Mouse (Mus musculus) B cell, adult 2 months (primary cell): ENCODE results near the gene Gm42791.

Experiments
- DNase-seq, 2 experiments: peaks; one replicate each; pipeline ENCODE4 v3.0.0; 2022

Gene Gm42791

DNA sequence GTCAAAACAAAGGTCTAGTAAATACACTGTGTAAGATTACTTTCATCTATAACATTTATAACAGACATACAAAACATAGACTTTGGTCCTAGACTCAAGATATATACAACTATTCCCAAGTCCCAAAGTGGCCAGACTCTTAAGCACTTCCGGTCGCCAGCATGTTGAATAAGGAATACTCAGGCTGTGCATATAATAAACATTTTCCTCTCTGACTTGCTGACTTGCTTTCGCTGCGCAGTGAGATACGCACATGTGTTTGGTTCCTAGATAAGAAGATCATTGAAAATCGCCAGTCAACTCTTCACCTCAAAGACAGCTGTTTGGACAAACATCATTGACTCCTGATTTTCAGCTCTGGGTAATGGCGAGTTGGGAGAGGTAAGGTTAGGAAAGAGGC lies 127.8 kb downstream of the Gm42791 start:
- peak in 1 of 2 experiments; percentile 36 for DNase-seq

DNA sequence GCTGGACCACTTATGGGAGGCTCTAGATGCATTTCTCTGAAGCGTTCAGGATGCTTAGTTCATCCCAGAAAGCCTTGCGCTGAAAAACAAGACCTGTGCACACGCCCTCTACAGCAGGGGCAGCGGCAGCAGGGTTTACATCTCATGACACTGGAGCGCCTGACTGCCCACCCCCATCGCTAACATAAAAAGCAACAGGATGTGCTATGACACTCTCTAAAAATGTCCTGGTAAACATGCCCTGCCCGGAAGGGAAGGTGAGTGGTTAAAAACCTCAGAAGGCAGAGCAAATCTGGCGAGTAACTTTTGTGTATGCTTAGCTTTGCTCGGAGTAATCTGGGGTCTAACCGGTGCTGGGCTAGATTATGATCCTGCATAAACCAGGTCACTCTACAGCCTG lies 128.4 kb downstream of the Gm42791 start:
- DNase-seq = peak; percentile 80 to 84

DNA sequence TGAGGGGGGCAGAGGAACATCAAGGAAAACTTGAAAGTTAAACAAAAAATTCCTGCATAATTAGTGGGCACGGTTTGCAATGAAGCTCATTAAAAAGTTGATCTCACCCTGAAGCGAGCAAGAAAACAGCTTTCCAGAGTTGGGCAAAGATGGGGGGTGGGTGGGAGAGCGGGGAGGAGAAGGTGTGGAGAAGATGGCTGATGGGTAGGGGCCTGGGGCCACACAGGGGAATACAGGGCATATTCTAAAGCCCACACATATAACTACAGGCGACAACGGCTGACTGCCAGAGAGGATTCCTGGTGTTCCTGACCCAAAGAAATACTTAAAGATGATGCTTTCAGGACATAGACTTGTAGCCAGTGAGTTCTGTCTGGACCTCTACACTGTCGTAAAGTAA lies 131.5 kb downstream of the Gm42791 start:
- DNase-seq = no peak

DNA sequence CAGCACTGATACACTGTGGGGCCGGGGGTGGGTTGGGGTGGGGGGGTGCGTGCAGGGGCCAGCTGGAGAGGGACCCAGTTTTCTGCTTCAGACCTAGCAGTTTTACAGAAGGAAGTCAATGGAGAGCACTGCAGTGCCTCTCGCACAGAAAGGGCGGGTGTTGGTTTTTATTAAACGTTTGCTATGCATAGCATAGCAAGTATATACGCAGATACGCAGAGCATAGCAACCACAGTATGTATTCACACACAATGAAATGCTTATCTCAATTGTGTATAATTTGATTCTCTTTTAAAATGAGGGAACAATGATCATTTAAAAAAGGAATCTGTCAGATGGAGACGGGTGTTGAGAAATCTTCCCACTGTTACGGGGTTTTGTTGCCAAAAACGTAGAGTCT lies 132.1 kb downstream of the Gm42791 start:
- no peak for DNase-seq

DNA sequence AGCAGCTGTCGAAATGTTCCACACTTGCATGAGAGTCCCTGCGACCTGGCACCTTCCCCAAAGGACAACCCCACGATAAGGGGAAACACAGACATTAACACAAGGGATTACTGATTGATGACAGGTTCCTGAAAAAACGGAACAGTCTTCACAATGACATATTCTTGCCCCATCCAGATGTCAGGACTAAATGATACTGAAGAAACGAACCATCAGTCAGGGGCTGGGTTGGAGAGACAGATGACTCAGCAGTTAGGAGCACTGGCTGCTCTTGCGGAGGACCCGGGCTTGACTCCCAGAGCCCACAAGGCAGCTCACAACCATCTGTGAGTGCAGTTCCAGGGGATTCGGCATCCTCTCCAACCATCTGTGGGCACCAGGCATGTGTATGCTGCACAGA lies 132.8 kb downstream of the Gm42791 start:
- no peak for DNase-seq

DNA sequence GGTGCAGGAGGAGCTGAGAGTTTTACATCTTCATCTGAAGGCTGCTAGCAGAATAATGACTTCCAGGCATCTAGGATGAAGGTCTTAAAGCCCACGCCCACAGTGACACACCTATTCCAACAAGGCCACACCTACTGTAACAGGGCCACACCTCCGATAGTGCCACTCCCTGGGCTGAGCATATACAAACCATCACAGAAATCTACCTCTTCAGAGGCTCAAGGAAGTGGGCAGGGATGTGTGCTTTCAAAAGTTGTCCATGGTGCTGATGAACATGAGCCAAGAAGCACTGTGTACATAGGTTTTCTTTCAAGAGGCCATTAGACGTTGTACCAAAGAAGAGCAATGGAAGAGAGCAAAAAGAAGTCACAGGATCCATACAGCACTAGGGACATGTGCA lies 137.4 kb downstream of the Gm42791 start:
- DNase-seq = no peak

DNA sequence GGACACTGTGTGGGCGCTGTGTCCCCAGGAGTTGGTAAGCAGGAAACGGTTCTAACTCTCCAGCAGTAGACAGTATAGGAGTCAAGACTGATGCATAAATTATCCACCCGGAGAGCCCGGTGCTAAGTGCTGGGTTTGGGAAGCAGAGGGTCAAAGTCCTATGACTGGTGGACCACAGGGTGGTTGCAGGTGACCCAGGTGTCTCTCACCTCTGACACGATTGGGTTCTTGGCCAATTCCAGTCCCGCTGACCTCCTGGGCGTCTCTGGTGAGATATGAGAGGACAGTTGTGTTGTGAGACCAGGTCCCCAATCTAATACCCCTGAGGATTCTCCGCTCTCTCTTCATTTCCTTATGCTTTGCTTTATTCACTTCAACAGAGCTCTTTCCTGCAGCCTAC lies 139.9 kb downstream of the Gm42791 start:
- no peak for DNase-seq

DNA sequence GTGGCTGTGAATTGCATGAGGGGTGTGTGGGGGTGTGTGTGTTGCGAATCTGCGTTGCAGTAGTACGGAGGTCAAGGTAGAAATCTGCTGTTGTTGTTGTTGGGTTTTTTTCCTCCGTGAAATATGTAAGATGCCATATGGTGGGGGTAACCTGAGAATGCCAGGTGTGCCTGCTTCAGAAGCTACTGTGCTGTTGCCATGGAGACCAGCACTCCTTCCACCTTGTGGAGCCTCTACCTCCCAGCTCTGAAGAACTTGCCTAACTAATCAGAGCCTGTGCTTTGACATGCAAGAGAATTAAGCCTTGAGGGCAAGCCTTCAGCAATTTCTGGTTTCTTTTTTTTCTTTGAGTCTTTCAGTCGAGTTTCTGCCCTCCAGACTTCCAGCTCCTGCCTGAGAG lies 140.8 kb downstream of the Gm42791 start:
- DNase-seq = no peak

DNA sequence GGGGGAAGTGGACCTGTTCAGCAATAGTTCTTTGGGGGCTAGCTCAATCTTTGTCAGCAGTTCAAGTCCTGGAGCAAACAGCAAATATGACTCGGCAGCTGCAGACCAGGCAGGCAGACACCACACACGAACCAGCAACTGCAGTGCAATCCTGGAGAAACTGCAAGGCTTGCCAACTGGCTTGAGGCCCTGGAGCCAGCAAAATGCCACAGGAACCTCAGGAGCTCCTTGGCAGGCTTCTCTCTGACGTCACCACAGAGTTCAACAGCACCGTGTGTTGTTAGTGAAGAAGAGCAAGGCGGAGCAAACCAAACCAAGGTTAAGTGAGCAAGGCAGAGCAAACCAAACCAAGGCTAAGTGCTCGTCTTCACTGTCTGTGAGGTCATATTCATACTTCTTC lies 145.4 kb downstream of the Gm42791 start:
- DNase-seq = no peak

DNA sequence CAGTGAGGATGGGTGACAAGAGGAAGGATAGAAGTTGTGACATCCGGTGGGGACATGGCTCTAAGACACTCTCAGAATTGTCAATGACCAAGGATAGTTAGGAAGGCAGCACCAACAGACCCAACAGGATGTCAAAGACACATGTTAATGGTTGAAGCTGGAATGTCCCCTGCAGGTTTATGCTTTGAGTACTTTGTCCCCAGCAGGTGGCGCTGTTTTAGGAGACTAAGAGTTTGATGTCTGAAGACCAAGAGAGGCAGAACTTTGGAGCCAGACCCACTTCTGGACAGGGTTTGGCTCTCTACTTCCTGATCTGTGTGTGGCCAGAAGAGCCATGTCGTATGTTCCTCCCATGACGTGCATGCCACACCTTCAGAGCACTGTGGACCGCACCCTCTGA lies 147.9 kb downstream of the Gm42791 start:
- DNase-seq = peak; percentile 63 to 67
